Mouse (Mus musculus): ENCODE data around the gene Ociad2. TPM values are rescaled to one million over a fixed set of nuclear protein-coding genes. Genes with fewer than 3 reads are reported as not detected.

Ociad2 gene
- polyA plus RNA-seq, 1 experiment, result 2.0 TPM

- Histone ChIP-seq H3K4me3 (replicated peaks; ENCODE audit: control insufficient read depth, low read depth, low read length) (no peak overlapping the region), H3K4me1 (ENCODE audit: control insufficient read depth, insufficient read depth, low read length) (no peaks in the 10 kb centered on the region), H3K27ac (ENCODE audit: control insufficient read depth, insufficient read depth, low read depth, low read length, poor library complexity) (no peak overlapping the region)
- TF ChIP-seq POLR2A (IDR thresholded peaks at IDR 0.05; ENCODE audit: borderline replicate concordance, control insufficient read depth, low read depth, low read length) (no peak), CTCF (IDR thresholded peaks at IDR 0.05; ENCODE audit: control insufficient read depth, insufficient read depth, low read length) (no peak)
- WGBS, result 82% methylated on average over 7 of the region's 7 CpGs
Observed at GRCm38 (mm10) chr5:73362338-73362737, 21.5 kb upstream of the Ociad2 start.

GRCm38 (mm10) chr5:73360240-73360639 lies 19.4 kb upstream of the Ociad2 start:
- Histone ChIP-seq H3K4me3 (replicated peaks; ENCODE audit: control insufficient read depth, low read depth, low read length) (no peak overlapping the region), H3K27ac (ENCODE audit: control insufficient read depth, insufficient read depth, low read depth, low read length, poor library complexity) (no peak overlapping the region), H3K4me1 (ENCODE audit: control insufficient read depth, insufficient read depth, low read length) (no peaks in the 10 kb centered on the region)
- WGBS, result 47% methylated on average over 12 of the region's 12 CpGs
- TF ChIP-seq POLR2A (IDR thresholded peaks at IDR 0.05; ENCODE audit: borderline replicate concordance, control insufficient read depth, low read depth, low read length) (no peak), CTCF (IDR thresholded peaks at IDR 0.05; ENCODE audit: control insufficient read depth, insufficient read depth, low read length) (no peak)

- Histone ChIP-seq H3K27ac (ENCODE audit: control insufficient read depth, insufficient read depth, low read depth, low read length, poor library complexity) (no peak overlapping the region), H3K4me3 (replicated peaks; ENCODE audit: control insufficient read depth, low read depth, low read length) (no peak overlapping the region), H3K4me1 (ENCODE audit: control insufficient read depth, insufficient read depth, low read length) (no peaks in the 10 kb centered on the region)
- 44% methylated on average over 12 of the region's 12 CpGs for WGBS
- no peak for TF ChIP-seq CTCF (IDR thresholded peaks at IDR 0.05; ENCODE audit: control insufficient read depth, insufficient read depth, low read length)
- no peak for TF ChIP-seq POLR2A (IDR thresholded peaks at IDR 0.05; ENCODE audit: borderline replicate concordance, control insufficient read depth, low read depth, low read length)
Observed at GRCm38 (mm10) chr5:73359752-73360141, 18.9 kb upstream of the Ociad2 start.

- no peak overlapping the region for H3K4me3 ChIP-seq (replicated peaks; ENCODE audit: control insufficient read depth, low read depth, low read length)
- WGBS, result 77% methylated on average over 6 of the region's 6 CpGs
- H3K27ac ChIP-seq (ENCODE audit: control insufficient read depth, insufficient read depth, low read depth, low read length, poor library complexity), result no peak overlapping the region
- H3K4me1 ChIP-seq (ENCODE audit: control insufficient read depth, insufficient read depth, low read length), result peaks cover 1% of the 10 kb centered on the region; the same call in 1 of the 2 replicates
- TF ChIP-seq POLR2A (IDR thresholded peaks at IDR 0.05; ENCODE audit: borderline replicate concordance, control insufficient read depth, low read depth, low read length), result no peak
- TF ChIP-seq CTCF (IDR thresholded peaks at IDR 0.05; ENCODE audit: control insufficient read depth, insufficient read depth, low read length), result no peak
Observed at GRCm38 (mm10) chr5:73359134-73359751, 18.4 kb upstream of the Ociad2 start.

- Histone ChIP-seq H3K4me1 (ENCODE audit: control insufficient read depth, insufficient read depth, low read length) (peaks cover 1% of the 10 kb centered on the region), H3K4me3 (replicated peaks; ENCODE audit: control insufficient read depth, low read depth, low read length) (no peak overlapping the region), H3K27ac (ENCODE audit: control insufficient read depth, insufficient read depth, low read depth, low read length, poor library complexity) (no peak overlapping the region)
- whole genome bisulfite sequencing, result 54% methylated on average over 5 of the region's 5 CpGs
- TF ChIP-seq CTCF (IDR thresholded peaks at IDR 0.05; ENCODE audit: control insufficient read depth, insufficient read depth, low read length) (no peak), POLR2A (IDR thresholded peaks at IDR 0.05; ENCODE audit: borderline replicate concordance, control insufficient read depth, low read depth, low read length) (no peak)
Observed at GRCm38 (mm10) chr5:73355393-73355792, 14.6 kb upstream of the Ociad2 start.

- WGBS, result 54% methylated on average over 3 of the region's 3 CpGs
- Histone ChIP-seq H3K4me3 (replicated peaks; ENCODE audit: control insufficient read depth, low read depth, low read length) (no peak overlapping the region), H3K4me1 (ENCODE audit: control insufficient read depth, insufficient read depth, low read length) (peaks cover 1% of the 10 kb centered on the region), H3K27ac (ENCODE audit: control insufficient read depth, insufficient read depth, low read depth, low read length, poor library complexity) (no peak overlapping the region)
- TF ChIP-seq CTCF (IDR thresholded peaks at IDR 0.05; ENCODE audit: control insufficient read depth, insufficient read depth, low read length), result no peak
- TF ChIP-seq POLR2A (IDR thresholded peaks at IDR 0.05; ENCODE audit: borderline replicate concordance, control insufficient read depth, low read depth, low read length), result no peak
Observed at GRCm38 (mm10) chr5:73353978-73354377, 13.2 kb upstream of the Ociad2 start.

- 87% methylated on average over 7 of the region's 7 CpGs for WGBS
- Histone ChIP-seq H3K27ac (ENCODE audit: control insufficient read depth, insufficient read depth, low read depth, low read length, poor library complexity) (no peak overlapping the region), H3K4me1 (ENCODE audit: control insufficient read depth, insufficient read depth, low read length) (peaks cover 1% of the 10 kb centered on the region), H3K4me3 (replicated peaks; ENCODE audit: control insufficient read depth, low read depth, low read length) (no peak overlapping the region)
- no peak for TF ChIP-seq CTCF (IDR thresholded peaks at IDR 0.05; ENCODE audit: control insufficient read depth, insufficient read depth, low read length)
- TF ChIP-seq POLR2A (IDR thresholded peaks at IDR 0.05; ENCODE audit: borderline replicate concordance, control insufficient read depth, low read depth, low read length), result no peak
Observed at GRCm38 (mm10) chr5:73353519-73353918, 12.7 kb upstream of the Ociad2 start.

GRCm38 (mm10) chr5:73351796-73352195 lies 11.0 kb upstream of the Ociad2 start:
- peaks cover 1% of the 10 kb centered on the region for H3K4me1 ChIP-seq (ENCODE audit: control insufficient read depth, insufficient read depth, low read length)
- TF ChIP-seq POLR2A (IDR thresholded peaks at IDR 0.05; ENCODE audit: borderline replicate concordance, control insufficient read depth, low read depth, low read length) (no peak), CTCF (IDR thresholded peaks at IDR 0.05; ENCODE audit: control insufficient read depth, insufficient read depth, low read length) (no peak)
- 94% methylated on average over 1 of the region's 1 CpGs for WGBS
- H3K27ac ChIP-seq (ENCODE audit: control insufficient read depth, insufficient read depth, low read depth, low read length, poor library complexity), result no peak overlapping the region
- H3K4me3 ChIP-seq (replicated peaks; ENCODE audit: control insufficient read depth, low read depth, low read length), result no peak overlapping the region

GRCm38 (mm10) chr5:73349514-73349913 lies 8.7 kb upstream of the Ociad2 start:
- 75% methylated on average over 5 of the region's 5 CpGs for WGBS
- TF ChIP-seq CTCF (IDR thresholded peaks at IDR 0.05; ENCODE audit: control insufficient read depth, insufficient read depth, low read length) (no peak), POLR2A (IDR thresholded peaks at IDR 0.05; ENCODE audit: borderline replicate concordance, control insufficient read depth, low read depth, low read length) (no peak)
- H3K27ac ChIP-seq (ENCODE audit: control insufficient read depth, insufficient read depth, low read depth, low read length, poor library complexity), result no peak overlapping the region
- H3K4me1 ChIP-seq (ENCODE audit: control insufficient read depth, insufficient read depth, low read length), result peaks cover 1% of the 10 kb centered on the region
- H3K4me3 ChIP-seq (replicated peaks; ENCODE audit: control insufficient read depth, low read depth, low read length), result no peak overlapping the region
